Mouse (Mus musculus): ENCODE measurements around the gene Dpp6. TPM values are rescaled to one million over a fixed set of nuclear protein-coding genes. Genes with fewer than 3 reads are reported as not detected.
A peak's percentile ranks its signal among the peaks of the same experiment; 100 is the strongest.

Dpp6 gene
- polyA plus RNA-seq, 1 experiment from 2014 or later = 88.3 TPM

- Histone ChIP-seq H3K36me3 (no peaks in the 10 kb centered on the region), H3K9me3 (replicated peaks) (no peaks in the 10 kb centered on the region), H3K4me3 (replicated peaks) (peak overlapping the region; percentile 52), H3K4me1 (peaks cover 44% of the 10 kb centered on the region), H3K9ac (replicated peaks) (no peak overlapping the region), H3K27me3 (replicated peaks) (no peaks in the 10 kb centered on the region), H3K27ac (replicated peaks) (no peak overlapping the region), H3K4me2 (peak overlapping the region; percentile 71)
- ATAC-seq (ENCODE audit: low FRiP score) = no peak
- WGBS = 64% methylated on average over 7 of the region's 7 CpGs
Observed at GRCm38 (mm10) chr5:26907151-26907550, 90.1 kb downstream of the Dpp6 start.

DNA sequence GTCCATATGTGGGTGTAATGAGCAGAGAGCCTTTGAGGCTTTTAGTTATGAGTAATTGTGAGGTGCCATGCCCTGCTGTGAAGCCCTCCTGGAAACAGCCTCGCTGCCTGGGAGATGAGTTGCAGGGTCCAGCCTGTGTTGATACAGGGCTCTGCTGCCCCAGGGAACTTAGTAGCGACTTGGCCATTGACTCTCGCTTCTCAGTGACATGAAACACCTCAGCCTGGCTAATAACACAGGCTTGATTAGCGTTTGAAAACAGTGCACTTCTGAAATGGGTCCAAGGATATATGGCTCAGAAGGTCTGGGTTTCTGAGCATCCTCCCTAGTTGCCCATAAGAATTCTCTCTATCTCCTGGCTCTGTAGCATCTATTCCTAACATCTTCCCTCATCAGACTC lies 91.6 kb downstream of the Dpp6 start:
- Histone ChIP-seq H3K27me3 (replicated peaks) (no peaks in the 10 kb centered on the region), H3K36me3 (no peaks in the 10 kb centered on the region), H3K4me2 (no peak overlapping the region), H3K9ac (replicated peaks) (no peak overlapping the region), H3K4me1 (peaks cover 43% of the 10 kb centered on the region), H3K27ac (replicated peaks) (no peak overlapping the region), H3K4me3 (replicated peaks) (no peak overlapping the region), H3K9me3 (replicated peaks) (no peaks in the 10 kb centered on the region)
- WGBS = 68% methylated on average over 4 of the region's 4 CpGs
- no peak for ATAC-seq (ENCODE audit: low FRiP score)

- no peak for ATAC-seq (ENCODE audit: low FRiP score)
- Histone ChIP-seq H3K9ac (replicated peaks) (no peak overlapping the region), H3K27ac (replicated peaks) (no peak overlapping the region), H3K27me3 (replicated peaks) (no peaks in the 10 kb centered on the region), H3K4me2 (no peak overlapping the region), H3K9me3 (replicated peaks) (no peaks in the 10 kb centered on the region), H3K4me3 (replicated peaks) (no peak overlapping the region), H3K4me1 (peaks cover 26% of the 10 kb centered on the region), H3K36me3 (no peaks in the 10 kb centered on the region)
Observed at GRCm38 (mm10) chr5:26910353-26910752, 93.3 kb downstream of the Dpp6 start.

DNA sequence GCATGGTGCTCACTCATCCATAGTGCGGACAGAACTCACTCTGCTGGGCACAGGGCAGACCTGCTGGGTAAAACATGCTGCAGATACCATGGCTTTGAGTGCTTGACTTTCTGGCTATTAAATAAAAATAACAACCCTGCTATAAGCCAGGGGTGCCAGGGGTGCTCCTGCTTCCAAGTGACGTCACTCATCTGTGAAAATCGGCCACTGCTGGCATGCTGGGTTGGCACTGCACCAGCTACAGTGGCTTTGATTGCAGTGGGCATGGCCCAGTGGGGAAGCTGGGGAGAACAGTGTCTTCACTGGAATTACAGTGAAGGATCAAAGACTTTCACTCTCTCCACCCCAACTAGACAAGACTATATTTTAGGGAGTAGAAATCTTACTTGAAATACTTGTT lies 95.0 kb downstream of the Dpp6 start:
- no peak overlapping the region for H3K4me2 ChIP-seq
- peaks cover 11% of the 10 kb centered on the region; the same call in 1 of the 2 replicates for H3K4me1 ChIP-seq
- no peak for ATAC-seq (ENCODE audit: low FRiP score)
- no peaks in the 10 kb centered on the region for H3K9me3 ChIP-seq (replicated peaks)
- H3K27me3 ChIP-seq (replicated peaks) = no peaks in the 10 kb centered on the region
- H3K9ac ChIP-seq (replicated peaks) = no peak overlapping the region
- H3K4me3 ChIP-seq (replicated peaks) = no peak overlapping the region
- H3K36me3 ChIP-seq = no peaks in the 10 kb centered on the region
- WGBS = 70% methylated on average over 3 of the region's 3 CpGs
- no peak overlapping the region for H3K27ac ChIP-seq (replicated peaks)

GRCm38 (mm10) chr5:26918763-26919162 lies 101.8 kb downstream of the Dpp6 start:
- Histone ChIP-seq H3K4me2 (no peak overlapping the region), H3K27ac (replicated peaks) (no peak overlapping the region), H3K27me3 (replicated peaks) (no peaks in the 10 kb centered on the region), H3K4me3 (replicated peaks) (no peak overlapping the region), H3K36me3 (no peaks in the 10 kb centered on the region), H3K9ac (replicated peaks) (no peak overlapping the region), H3K4me1 (no peaks in the 10 kb centered on the region), H3K9me3 (replicated peaks) (no peaks in the 10 kb centered on the region)
- no peak for ATAC-seq (ENCODE audit: low FRiP score)
- WGBS = 92% methylated on average over 3 of the region's 3 CpGs

- ATAC-seq (ENCODE audit: low FRiP score) = no peak
- H3K4me2 ChIP-seq = no peak overlapping the region
- H3K36me3 ChIP-seq = no peaks in the 10 kb centered on the region
- no peak overlapping the region for H3K4me3 ChIP-seq (replicated peaks)
- H3K9ac ChIP-seq (replicated peaks) = no peak overlapping the region
- no peaks in the 10 kb centered on the region for H3K9me3 ChIP-seq (replicated peaks)
- H3K27me3 ChIP-seq (replicated peaks) = no peaks in the 10 kb centered on the region
- no peak overlapping the region for H3K27ac ChIP-seq (replicated peaks)
- WGBS = 86% methylated on average over 5 of the region's 5 CpGs
- no peaks in the 10 kb centered on the region for H3K4me1 ChIP-seq
Observed at GRCm38 (mm10) chr5:26924552-26924951, 107.5 kb downstream of the Dpp6 start.

- Histone ChIP-seq H3K9ac (replicated peaks) (no peak overlapping the region), H3K4me3 (replicated peaks) (no peak overlapping the region), H3K9me3 (replicated peaks) (no peaks in the 10 kb centered on the region), H3K36me3 (no peaks in the 10 kb centered on the region), H3K4me2 (no peak overlapping the region), H3K4me1 (no peaks in the 10 kb centered on the region), H3K27me3 (replicated peaks) (no peaks in the 10 kb centered on the region), H3K27ac (replicated peaks) (no peak overlapping the region)
- 51% methylated on average over 3 of the region's 3 CpGs for WGBS
- no peak for ATAC-seq (ENCODE audit: low FRiP score)
Observed at GRCm38 (mm10) chr5:26932413-26933122, 115.6 kb downstream of the Dpp6 start.

GRCm38 (mm10) chr5:26934911-26935310 lies 117.9 kb downstream of the Dpp6 start:
- 94% methylated on average over 6 of the region's 6 CpGs for WGBS
- H3K36me3 ChIP-seq = no peaks in the 10 kb centered on the region
- no peak overlapping the region for H3K4me3 ChIP-seq (replicated peaks)
- H3K4me2 ChIP-seq = no peak overlapping the region
- no peak for ATAC-seq (ENCODE audit: low FRiP score)
- no peak overlapping the region for H3K27ac ChIP-seq (replicated peaks)
- H3K9ac ChIP-seq (replicated peaks) = no peak overlapping the region
- H3K27me3 ChIP-seq (replicated peaks) = no peaks in the 10 kb centered on the region
- H3K9me3 ChIP-seq (replicated peaks) = no peaks in the 10 kb centered on the region
- H3K4me1 ChIP-seq = no peaks in the 10 kb centered on the region

GRCm38 (mm10) chr5:26941471-26941870 lies 124.5 kb downstream of the Dpp6 start:
- H3K4me3 ChIP-seq (replicated peaks) = no peak overlapping the region
- peaks cover 3% of the 10 kb centered on the region for H3K4me1 ChIP-seq
- no peak overlapping the region for H3K9ac ChIP-seq (replicated peaks)
- no peak overlapping the region for H3K4me2 ChIP-seq
- no peak overlapping the region for H3K27ac ChIP-seq (replicated peaks)
- no peaks in the 10 kb centered on the region for H3K9me3 ChIP-seq (replicated peaks)
- no peaks in the 10 kb centered on the region for H3K36me3 ChIP-seq
- no peak for ATAC-seq (ENCODE audit: low FRiP score)
- H3K27me3 ChIP-seq (replicated peaks) = no peaks in the 10 kb centered on the region
- 85% methylated on average over 5 of the region's 5 CpGs for WGBS

- ATAC-seq (ENCODE audit: low FRiP score) = peak; percentile 26; the same call in 1 of the 2 replicates
Observed at GRCm38 (mm10) chr5:26945169-26945920, 128.3 kb downstream of the Dpp6 start.

DNA sequence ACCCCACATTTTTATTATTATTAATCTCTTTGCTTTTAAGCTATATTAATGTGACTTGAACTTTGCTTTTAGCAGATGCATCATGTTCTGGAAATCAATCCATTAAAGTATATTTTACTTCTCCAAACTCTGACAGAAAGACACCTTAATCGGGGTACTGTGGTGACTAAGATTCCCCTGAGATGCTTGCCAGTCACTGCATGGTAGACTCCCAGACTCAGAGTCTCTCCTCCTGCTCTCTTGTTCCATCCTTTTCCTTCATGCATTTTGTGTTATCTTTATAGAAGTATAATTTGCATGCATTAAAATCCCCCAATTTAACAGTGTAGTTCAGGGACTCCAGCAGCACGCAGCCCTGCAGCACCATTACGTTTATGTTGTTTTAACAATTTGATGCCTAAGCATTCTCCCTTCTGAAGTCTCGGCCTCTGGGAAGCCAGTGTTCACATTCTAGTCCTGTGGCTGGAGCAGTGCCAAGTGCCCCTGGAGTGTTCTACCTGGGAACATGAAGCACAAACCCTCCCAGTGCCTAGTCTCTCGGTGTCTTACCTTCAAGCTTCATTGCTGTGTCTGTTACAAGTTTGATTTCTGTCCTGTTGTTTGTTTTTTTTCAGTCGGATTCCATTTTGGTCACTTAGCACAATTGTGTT lies 153.1 kb downstream of the Dpp6 start:
- no peak for ATAC-seq (ENCODE audit: low FRiP score)
- Histone ChIP-seq H3K27ac (replicated peaks) (no peak overlapping the region), H3K9me3 (replicated peaks) (no peaks in the 10 kb centered on the region), H3K9ac (replicated peaks) (no peak overlapping the region), H3K4me1 (no peaks in the 10 kb centered on the region), H3K36me3 (no peaks in the 10 kb centered on the region), H3K4me2 (no peak overlapping the region), H3K4me3 (replicated peaks) (no peak overlapping the region), H3K27me3 (replicated peaks) (no peaks in the 10 kb centered on the region)
- 62% methylated on average over 6 of the region's 6 CpGs for WGBS

More at GRCm38 (mm10) chr5:26945169-26945920, 128.3 kb downstream of the Dpp6 start:
- Histone ChIP-seq H3K27me3 (replicated peaks) (no peaks in the 10 kb centered on the region), H3K9ac (replicated peaks) (no peak overlapping the region), H3K4me1 (peaks cover 3% of the 10 kb centered on the region), H3K9me3 (replicated peaks) (no peaks in the 10 kb centered on the region), H3K27ac (replicated peaks) (no peak overlapping the region), H3K4me3 (replicated peaks) (no peak overlapping the region), H3K36me3 (no peaks in the 10 kb centered on the region), H3K4me2 (no peak overlapping the region)
- 56% methylated on average over 4 of the region's 4 CpGs for WGBS

DNA sequence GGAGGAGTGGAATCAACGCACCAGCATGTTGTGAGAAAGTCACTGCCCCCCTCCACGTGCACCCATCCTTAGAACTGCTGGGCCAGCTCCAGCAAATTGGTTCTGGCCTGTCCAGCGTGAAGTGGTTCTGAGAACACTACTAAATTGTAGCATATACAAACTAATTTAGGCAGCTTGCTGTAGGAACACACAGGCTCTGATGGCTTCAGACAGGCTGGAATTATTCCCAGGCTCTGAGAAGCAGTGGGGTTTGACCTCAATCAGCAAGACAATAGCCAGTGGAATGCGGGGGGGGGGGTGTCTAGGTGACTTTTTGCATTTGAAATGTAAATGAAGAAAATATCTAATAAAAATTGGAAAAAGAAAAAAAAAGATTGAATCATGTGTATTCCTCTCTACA lies 156.2 kb downstream of the Dpp6 start:
- no peak for ATAC-seq (ENCODE audit: low FRiP score)
- Histone ChIP-seq H3K9me3 (replicated peaks) (no peaks in the 10 kb centered on the region), H3K4me2 (no peak overlapping the region), H3K36me3 (no peaks in the 10 kb centered on the region), H3K27ac (replicated peaks) (no peak overlapping the region), H3K9ac (replicated peaks) (no peak overlapping the region), H3K4me1 (no peaks in the 10 kb centered on the region), H3K4me3 (replicated peaks) (no peak overlapping the region), H3K27me3 (replicated peaks) (no peaks in the 10 kb centered on the region)
- 27% methylated on average over 4 of the region's 4 CpGs for WGBS
